Mouse (Mus musculus) heart, postnatal 0 days (tissue): ENCODE measurements at regions not wholly inside any gene's neighbourhood (a gene's known extent, or its start where the extent isn't known, plus 50 kb on each side); places are given as distances from the start of the nearest gene placed in this dataset.

Source experiments
- CTCF ChIP-seq: IDR thresholded peaks from 2 replicates; pipeline ENCODE4 v1.5.1; 2016; ENCODE audit warnings: antibody characterized with exemption, control low read depth, low read depth
- EP300 ChIP-seq: IDR thresholded peaks from 2 replicates; pipeline ENCODE4 v1.6.1; 2016; ENCODE audit warnings: antibody characterized with exemption, low read depth

- TF ChIP-seq EP300 = no peak
- TF ChIP-seq CTCF = no peak
These were observed 130.1 kb upstream of the Map3k7 start for GRCm38 (mm10) chr4:31833828-31834227.
